8 mouse cellular contexts compared by ENCODE assay signal in genomic region chr9:57589224-57590126, GRCm38 (mm10). TPM values are rescaled to one million over a fixed set of nuclear protein-coding genes. Genes with fewer than 3 reads are reported as not detected.
DNase-seq lines count a peak whose midpoint lies in the region; ATAC-seq and TF ChIP-seq lines count a peak whose summit lies in the region.

TSS of gene Ulk3 (plus strand) at chr9:57589452.

- H3K9ac ChIP-seq in forebrain, embryonic 12.5 days, result peak within 1 kb of the TSS; percentile 78
- peak within 1 kb of the TSS; percentile 87 for H3K9ac ChIP-seq in heart, embryonic 16.5 days (ENCODE audit: low read length)
- peak within 1 kb of the TSS; percentile 70 for H3K9ac ChIP-seq in liver, postnatal 0 days (replicated peaks)
- peak within 1 kb of the TSS; percentile 82 for H3K9ac ChIP-seq in neural tube, embryonic 13.5 days

- DNase-seq in c-Kit-positive CD71-positive TER-119-negative erythroid progenitor cells, embryonic 14.5 days (ENCODE audit: low read depth), result peak; percentile 57
- peak; percentile 86 to 91 for DNase-seq in kidney, postnatal 36 days
- peak; percentile 85 for DNase-seq in liver, postnatal 0 days
- peak; percentile 50 for DNase-seq in telencephalon, adult 2 months (ENCODE audit: low read depth, low spot score)

- ATAC-seq in forebrain, embryonic 12.5 days (ENCODE audit: low FRiP score), result peak; percentile 91
- peak; percentile 85 for ATAC-seq in heart, embryonic 16.5 days (replicated peaks; ENCODE audit: extremely low read depth, insufficient read depth, low FRiP score)
- peak; percentile 84 for ATAC-seq in liver, postnatal 0 days
- ATAC-seq in neural tube, embryonic 13.5 days (ENCODE audit: low read depth), result peak; percentile 89

- H3K4me2 ChIP-seq in forebrain, embryonic 12.5 days, result peak within 1 kb of the TSS; percentile 77
- H3K4me2 ChIP-seq in heart, embryonic 16.5 days (ENCODE audit: low read depth, low read length), result peak within 1 kb of the TSS; percentile 94
- peak within 1 kb of the TSS; percentile 96 for H3K4me2 ChIP-seq in liver, postnatal 0 days (ENCODE audit: low read depth, low read length)
- peak within 1 kb of the TSS; percentile 92 for H3K4me2 ChIP-seq in neural tube, embryonic 13.5 days

- peaks cover 71% of the 10 kb centered on the region for H3K36me3 ChIP-seq in E14TG2a.4 (ENCODE audit: insufficient read depth, low read length)
- H3K36me3 ChIP-seq in forebrain, embryonic 12.5 days (replicated peaks), result peaks cover 43% of the 10 kb centered on the region
- H3K36me3 ChIP-seq in heart, embryonic 16.5 days (ENCODE audit: control insufficient read depth, insufficient read depth), result peaks cover 18% of the 10 kb centered on the region
- peaks cover 33% of the 10 kb centered on the region for H3K36me3 ChIP-seq in liver, postnatal 0 days (replicated peaks; ENCODE audit: insufficient read depth, low read length)
- H3K36me3 ChIP-seq in neural tube, embryonic 13.5 days, result peaks cover 57% of the 10 kb centered on the region

- no peaks in the 10 kb centered on the region for H3K9me3 ChIP-seq in E14TG2a.4 (ENCODE audit: low read length)
- no peaks in the 10 kb centered on the region for H3K9me3 ChIP-seq in forebrain, embryonic 12.5 days
- H3K9me3 ChIP-seq in heart, embryonic 16.5 days (replicated peaks; ENCODE audit: control insufficient read depth, low read length), result no peaks in the 10 kb centered on the region
- no peaks in the 10 kb centered on the region for H3K9me3 ChIP-seq in liver, postnatal 0 days (ENCODE audit: low read length)
- no peaks in the 10 kb centered on the region for H3K9me3 ChIP-seq in neural tube, embryonic 13.5 days

- peak within 1 kb of the TSS; percentile 76 for H3K27ac ChIP-seq in forebrain, embryonic 12.5 days
- peak within 1 kb of the TSS; percentile 84 for H3K27ac ChIP-seq in heart, embryonic 16.5 days (ENCODE audit: low read length)
- peak within 1 kb of the TSS; percentile 85 for H3K27ac ChIP-seq in liver, postnatal 0 days (ENCODE audit: low read depth)
- H3K27ac ChIP-seq in neural tube, embryonic 13.5 days (replicated peaks), result peak within 1 kb of the TSS; percentile 78

- under 1% methylated on average over 58 of the region's 58 CpGs for WGBS in forebrain, embryonic 12.5 days
- WGBS in heart, embryonic 16.5 days, result under 1% methylated on average over 58 of the region's 58 CpGs
- WGBS in liver, postnatal 0 days (ENCODE audit: insufficient replicate concordance), result under 1% methylated on average over 58 of the region's 58 CpGs
- under 1% methylated on average over 58 of the region's 58 CpGs for WGBS in neural tube, embryonic 13.5 days

- H3K4me1 ChIP-seq in E14TG2a.4 (replicated peaks; ENCODE audit: low read depth, low read length), result peaks cover 57% of the 10 kb centered on the region
- H3K4me1 ChIP-seq in forebrain, embryonic 12.5 days, result peaks cover 18% of the 10 kb centered on the region
- H3K4me1 ChIP-seq in heart, embryonic 16.5 days (ENCODE audit: control insufficient read depth, insufficient read depth, low read length), result peaks cover 11% of the 10 kb centered on the region; the same call in 1 of the 2 replicates
- H3K4me1 ChIP-seq in liver, postnatal 0 days (ENCODE audit: insufficient read depth), result peaks cover 12% of the 10 kb centered on the region
- peaks cover 23% of the 10 kb centered on the region for H3K4me1 ChIP-seq in neural tube, embryonic 13.5 days (replicated peaks)

- TF ChIP-seq EP300 in liver, postnatal 0 days (IDR thresholded peaks at IDR 0.05; ENCODE audit: low read depth), result no peak

- no peaks in the 10 kb centered on the region; the same call in 1 of the 2 replicates for H3K27me3 ChIP-seq in E14TG2a.4 (ENCODE audit: insufficient read depth, low read length)
- no peaks in the 10 kb centered on the region for H3K27me3 ChIP-seq in forebrain, embryonic 12.5 days
- no peaks in the 10 kb centered on the region for H3K27me3 ChIP-seq in heart, embryonic 16.5 days (ENCODE audit: control insufficient read depth, insufficient read depth, low read length)
- H3K27me3 ChIP-seq in liver, postnatal 0 days (ENCODE audit: insufficient read depth, low read length), result no peaks in the 10 kb centered on the region
- no peaks in the 10 kb centered on the region for H3K27me3 ChIP-seq in neural tube, embryonic 13.5 days

- TF ChIP-seq CTCF in E14TG2a.4 (conservative IDR thresholded peaks at IDR 0.05; ENCODE audit: low read length), result no peak
- peak; percentile 41 for TF ChIP-seq CTCF in liver, postnatal 0 days (IDR thresholded peaks at IDR 0.05; ENCODE audit: low read depth)

- peak within 1 kb of the TSS; percentile 91 for H3K4me3 ChIP-seq in E14TG2a.4 (replicated peaks; ENCODE audit: low read length)
- peak within 1 kb of the TSS; percentile 75 for H3K4me3 ChIP-seq in forebrain, embryonic 12.5 days (replicated peaks)
- peak within 1 kb of the TSS; percentile 76 for H3K4me3 ChIP-seq in heart, embryonic 16.5 days (ENCODE audit: low read length)
- H3K4me3 ChIP-seq in liver, postnatal 0 days (ENCODE audit: low read depth, low read length), result peak within 1 kb of the TSS; percentile 72
- peak within 1 kb of the TSS; percentile 70 for H3K4me3 ChIP-seq in neural tube, embryonic 13.5 days

RNA-seq across cellular contexts. Expression of gene Ulk3, which starts in this region (rescaled TPM):
- 19.9 and 24.1 TPM in 2 replicates for polyA plus RNA-seq in forebrain, embryonic 12.5 days (2016; fragmentation: Nextera tagmentation; extraction: Ambion mirVana)
- 17.9 and 20.1 TPM in 2 replicates for polyA plus RNA-seq in heart, embryonic 16.5 days (2015; fragmentation: Nextera tagmentation; extraction: Ambion mirVana)
- polyA plus RNA-seq in liver, postnatal 0 days (2015; fragmentation: Nextera tagmentation; extraction: Ambion mirVana), result 3.6 and 3.7 TPM in 2 replicates
- polyA plus RNA-seq in neural tube, embryonic 13.5 days (2015; fragmentation: Nextera tagmentation; extraction: Ambion mirVana), result 25.9 and 26.5 TPM in 2 replicates

Comparison
In these comparisons a context has a peak if more than half of its experiments do, and no peak if none do; other contexts are left out.
1. Peak in every context shown above with its lines: DNase-seq, ATAC-seq, H3K4me3 ChIP-seq and H3K27ac ChIP-seq.